Mouse (Mus musculus) layer of hippocampus, postnatal 14 days (tissue): ENCODE results near the gene Sipa1l1. TPM values are rescaled to one million over a fixed set of nuclear protein-coding genes. Genes with fewer than 3 reads are reported as not detected.
A peak's percentile ranks its signal among the peaks of the same experiment; 100 is the strongest.

ENCODE experiments used
- DNase-seq, 2 experiments: peaks; one replicate each; pipeline ENCODE4 v3.0.0; 2021 to 2022; ENCODE audit warnings: low spot score in 2 of 2, mixed read lengths in 1 of 2
- total RNA-seq, 2 experiments: library from RNA; stranded (reverse); gene quantifications; 2 replicates each; pipeline ENCODE4 v1.2.3; 2021

The Sipa1l1 gene
- total RNA-seq, 2 experiments from 2014 or later: 159 to 165 TPM

DNA sequence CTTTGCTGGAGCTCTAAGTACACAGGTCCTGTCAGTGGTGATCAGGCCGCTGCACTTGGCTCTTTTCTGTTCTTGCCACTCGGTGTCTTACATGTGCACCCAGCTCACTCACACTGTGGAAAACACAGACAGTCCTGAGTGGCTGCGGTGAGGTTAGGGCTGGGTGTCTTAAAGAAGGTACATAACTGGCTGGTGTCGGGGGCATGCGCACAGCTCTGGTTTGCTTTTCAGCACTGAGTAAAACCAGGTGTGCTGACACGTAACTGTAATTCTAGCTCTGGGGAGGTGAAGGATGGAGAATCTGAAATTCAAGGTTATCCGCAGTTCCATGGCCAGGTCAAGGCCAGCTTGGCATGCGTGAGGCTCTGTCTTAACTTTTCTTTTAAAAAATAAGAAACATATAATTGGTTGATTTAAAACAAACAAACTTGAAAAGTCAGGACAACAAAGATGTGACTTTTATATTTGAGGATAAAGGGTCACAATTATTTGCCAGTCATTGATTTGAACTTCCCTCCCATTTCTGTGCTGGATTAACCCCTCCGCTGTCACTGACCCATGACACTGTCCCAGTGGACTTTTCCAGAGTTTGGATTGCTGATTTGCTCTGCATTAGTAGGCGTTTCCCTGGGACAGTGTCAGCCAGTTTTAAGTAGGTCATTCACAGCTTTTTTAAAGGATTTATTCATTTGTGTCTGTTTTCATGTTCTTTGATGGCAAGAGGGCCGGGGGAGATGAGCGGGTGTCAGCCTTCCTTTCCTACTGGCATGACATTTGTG, 163.9 kb downstream of the Sipa1l1 start:
- DNase-seq: no peak

DNA sequence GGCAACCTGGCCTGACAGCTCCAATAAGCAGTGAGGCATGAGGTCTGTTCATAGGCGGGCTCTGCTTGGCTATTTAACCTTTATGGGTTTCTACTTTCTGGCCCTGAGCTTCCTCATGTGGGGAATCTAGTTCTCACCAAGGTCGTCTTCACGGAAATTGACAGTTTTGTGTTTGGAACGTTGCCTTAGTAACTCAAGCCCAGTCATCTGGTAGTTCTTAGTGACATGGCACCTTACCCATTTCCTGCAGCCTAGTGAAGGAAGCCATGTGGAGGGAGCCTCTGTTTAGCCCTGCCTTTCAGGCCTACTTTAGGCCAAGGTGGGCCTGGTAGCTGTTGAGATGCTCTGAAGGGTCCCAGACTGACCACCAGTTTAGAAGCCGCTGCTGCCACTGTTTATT, 164.9 kb downstream of the Sipa1l1 start:
- DNase-seq: no peak

DNA sequence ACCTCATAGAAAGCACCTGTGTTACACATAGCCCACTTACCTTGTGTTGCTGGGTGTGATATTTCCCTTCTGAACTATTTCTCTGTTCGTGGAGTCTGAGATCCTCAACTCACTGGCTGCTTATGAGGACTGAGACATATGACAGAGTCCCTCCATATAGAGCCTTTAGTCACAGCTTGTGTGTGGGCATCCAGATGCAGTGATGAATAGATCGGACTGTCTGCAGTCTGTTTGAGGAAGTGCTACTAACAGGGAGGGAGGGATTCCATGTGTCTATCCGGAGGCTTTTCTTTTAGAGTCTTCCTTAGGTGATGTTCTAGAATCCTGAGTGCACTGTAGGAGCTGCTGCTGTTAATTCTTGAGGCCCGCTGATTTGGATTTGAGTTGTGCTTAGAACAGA, 165.4 kb downstream of the Sipa1l1 start:
- DNase-seq: no peak

DNA sequence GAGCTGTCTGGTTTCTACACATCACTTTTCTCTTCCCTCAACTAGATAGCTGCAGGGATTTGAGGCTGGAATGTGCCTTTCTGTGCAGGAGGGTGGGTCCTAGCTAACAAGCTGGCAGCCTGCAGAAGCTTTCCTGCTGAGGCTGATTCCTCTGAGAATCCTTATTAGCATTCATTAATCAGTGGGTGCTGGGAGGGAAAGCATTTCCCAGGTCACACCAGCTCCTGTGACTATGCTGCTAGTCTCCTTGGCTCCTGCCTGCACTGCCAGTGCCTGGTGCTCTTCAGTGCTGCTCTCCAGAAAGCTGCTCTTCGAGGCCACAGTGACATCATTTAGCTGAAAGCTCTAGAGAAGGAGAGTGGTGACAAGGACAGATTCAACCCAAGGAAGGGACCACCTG, 166.0 kb downstream of the Sipa1l1 start:
- no peak for DNase-seq

DNA sequence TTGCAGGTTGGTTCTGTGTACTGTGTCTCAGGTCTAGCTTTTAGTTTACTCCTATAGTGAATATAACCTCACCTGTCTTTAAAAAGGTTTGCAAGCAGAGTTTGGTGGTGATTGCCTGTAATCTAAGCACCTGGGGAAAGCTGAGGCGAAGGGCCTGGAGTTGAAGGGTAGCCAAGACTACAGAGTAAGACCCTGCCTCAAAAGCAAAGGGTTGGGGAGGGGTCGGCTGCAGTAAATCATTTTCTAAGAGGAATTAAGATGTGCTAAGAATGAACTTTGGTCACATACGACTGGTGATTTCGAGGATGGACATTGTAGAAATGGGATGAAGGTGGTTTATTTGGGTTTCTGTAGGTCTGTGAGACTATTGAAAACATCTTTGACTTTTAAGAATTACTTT, 169.4 kb downstream of the Sipa1l1 start:
- DNase-seq: no peak

DNA sequence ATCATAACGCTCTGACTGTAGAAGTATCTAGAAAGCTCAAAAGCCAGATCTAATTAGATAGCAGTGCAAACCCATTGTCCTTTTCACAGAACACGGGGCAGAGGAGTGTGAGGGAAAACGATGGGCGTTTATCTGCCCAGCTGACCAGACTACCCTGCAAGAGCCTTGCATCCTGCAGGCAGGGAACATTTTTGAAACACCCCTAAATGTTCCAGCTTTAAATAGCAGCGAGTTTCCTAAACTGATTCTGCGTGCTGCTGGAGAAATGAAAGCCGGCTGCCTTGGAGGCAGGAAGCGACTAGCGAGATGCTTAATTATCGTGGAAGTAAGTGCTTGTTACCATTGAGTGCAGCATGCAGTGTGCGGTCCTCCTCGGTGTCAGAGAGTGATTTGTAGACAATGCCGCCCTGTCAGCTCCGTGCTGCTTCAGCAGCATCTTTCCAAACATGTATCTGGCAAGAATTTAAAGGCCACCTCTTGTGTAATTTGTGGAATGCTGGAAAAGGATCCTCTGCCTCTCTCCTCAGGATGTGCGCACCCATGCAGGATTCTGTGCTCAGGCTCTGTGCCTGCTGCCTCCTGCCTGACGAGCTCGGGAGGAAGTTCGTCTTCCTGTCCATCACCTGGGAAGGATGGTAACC, 170.2 kb downstream of the Sipa1l1 start:
- peak; percentile 31 to 49 for DNase-seq

DNA sequence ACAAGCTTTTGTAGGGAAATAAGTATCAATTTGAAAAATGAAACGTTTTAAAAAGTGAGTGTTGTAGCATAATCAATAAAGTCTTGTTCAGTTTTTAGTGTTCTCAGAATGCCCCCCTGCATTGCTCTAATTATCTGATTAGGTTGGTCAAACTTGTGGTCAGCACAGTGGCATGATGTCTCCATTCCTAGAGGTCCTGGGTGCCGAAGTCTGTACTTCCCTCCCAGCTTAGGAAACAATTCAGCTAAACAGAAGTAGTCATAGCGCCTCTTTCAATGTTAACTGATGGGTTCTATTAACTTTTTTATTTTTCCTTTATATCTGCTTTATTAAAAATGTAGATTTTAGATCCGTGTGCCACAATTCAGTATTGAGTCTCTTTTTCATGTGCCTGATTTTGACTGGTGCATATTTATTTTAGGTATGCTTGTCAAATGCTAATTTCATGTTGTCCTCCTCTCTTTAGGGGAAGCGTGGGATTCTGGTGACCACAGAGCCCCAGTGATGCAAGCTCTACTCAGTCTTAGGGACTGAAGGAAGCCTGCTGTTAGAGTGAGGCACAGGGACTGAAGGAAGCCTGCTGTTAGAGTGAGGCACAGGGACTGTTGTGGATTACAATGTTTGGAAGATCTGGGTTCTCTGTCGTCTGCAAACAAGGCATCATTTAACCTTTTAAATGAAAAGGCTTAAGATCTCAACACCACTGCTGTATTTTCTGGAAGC, 171.2 kb downstream of the Sipa1l1 start:
- no peak for DNase-seq

DNA sequence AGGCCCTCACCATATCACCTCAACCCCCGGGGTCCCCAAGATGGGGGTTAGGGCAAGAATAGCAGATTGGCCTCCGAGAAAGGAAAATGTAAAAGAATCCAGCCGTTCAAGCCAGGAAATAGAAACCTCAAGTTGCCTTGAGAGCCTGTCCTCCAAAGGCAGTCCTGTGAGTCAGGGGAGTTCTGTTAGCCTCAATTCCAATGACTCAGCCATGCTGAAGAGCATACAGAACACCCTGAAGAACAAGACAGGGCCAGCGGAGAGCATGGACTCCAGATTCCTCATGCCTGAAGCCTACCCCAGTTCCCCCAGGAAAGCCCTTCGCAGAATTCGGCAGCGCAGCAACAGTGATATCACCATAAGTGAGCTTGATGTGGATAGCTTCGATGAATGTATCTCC, 172.1 kb downstream of the Sipa1l1 start:
- no peak for DNase-seq

DNA sequence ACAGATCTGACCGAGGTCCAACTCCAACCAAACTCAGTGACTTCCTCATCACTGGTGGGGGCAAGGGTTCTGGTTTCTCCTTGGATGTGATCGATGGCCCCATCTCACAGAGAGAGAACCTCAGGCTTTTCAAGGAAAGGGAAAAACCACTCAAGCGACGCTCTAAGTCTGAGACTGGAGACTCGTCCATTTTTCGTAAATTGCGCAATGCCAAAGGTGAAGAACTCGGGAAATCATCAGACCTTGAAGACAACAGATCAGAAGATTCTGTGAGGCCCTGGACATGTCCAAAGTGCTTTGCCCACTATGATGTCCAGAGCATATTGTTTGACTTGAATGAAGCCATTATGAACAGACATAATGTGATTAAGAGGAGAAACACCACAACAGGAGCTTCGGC, 172.6 kb downstream of the Sipa1l1 start:
- no peak for DNase-seq

DNA sequence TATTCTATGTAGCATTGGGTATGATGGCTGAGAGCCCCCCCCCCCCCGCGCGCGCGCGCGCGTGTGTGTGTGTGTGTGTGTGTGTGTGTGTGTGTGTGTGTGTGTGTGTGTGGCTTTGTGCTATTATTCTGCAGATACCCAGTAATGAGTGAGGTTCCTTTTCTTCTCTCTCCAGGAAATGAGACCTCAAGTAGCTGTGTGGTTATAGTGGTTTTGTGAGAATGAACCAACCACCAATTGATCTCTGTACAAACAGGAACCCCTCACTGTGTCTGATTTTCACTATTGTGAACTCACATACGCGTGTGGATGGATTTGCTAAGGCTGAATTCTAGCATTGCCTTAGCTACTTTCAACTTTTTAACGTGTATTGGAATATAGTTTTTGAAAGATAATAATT, 181.0 kb downstream of the Sipa1l1 start:
- DNase-seq: no peak

DNA sequence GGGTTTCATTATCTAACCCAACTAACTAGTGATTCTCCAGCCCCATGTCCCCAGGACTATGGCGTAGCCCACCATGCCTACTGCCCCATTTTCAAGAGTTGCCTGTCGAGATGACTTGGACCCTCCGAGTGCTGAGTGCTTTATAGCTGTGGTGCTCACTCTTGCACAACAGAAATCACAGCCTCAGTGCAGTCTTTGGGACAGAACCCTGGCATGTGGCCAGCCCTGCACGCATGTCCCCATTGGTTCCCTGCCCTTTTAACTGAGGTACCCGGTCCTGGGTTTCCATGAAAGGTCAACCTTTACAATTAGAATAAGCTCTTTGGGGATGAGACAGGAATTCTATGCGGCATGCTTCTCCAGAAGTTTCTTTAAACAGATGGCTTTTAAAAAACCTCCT, 181.8 kb downstream of the Sipa1l1 start:
- DNase-seq: no peak

DNA sequence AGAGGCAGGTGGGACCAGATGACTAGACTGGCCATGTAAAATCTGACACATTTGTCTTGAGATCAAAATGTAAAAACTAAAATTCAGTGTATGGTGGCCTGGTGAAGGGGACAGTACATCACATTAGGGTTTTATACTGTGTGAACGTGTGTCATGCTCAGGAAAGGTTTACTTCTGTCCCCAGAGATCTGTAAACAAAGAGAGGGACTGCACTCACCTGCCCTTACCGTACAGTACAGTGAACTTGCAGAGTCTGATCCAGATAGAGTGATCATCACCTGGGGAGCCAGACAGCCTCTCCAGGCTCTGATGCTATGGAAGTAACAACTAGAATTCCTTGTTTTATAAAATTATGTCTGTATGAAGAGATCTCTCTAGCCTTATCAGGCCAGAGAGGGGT, 184.5 kb downstream of the Sipa1l1 start:
- DNase-seq: no peak

DNA sequence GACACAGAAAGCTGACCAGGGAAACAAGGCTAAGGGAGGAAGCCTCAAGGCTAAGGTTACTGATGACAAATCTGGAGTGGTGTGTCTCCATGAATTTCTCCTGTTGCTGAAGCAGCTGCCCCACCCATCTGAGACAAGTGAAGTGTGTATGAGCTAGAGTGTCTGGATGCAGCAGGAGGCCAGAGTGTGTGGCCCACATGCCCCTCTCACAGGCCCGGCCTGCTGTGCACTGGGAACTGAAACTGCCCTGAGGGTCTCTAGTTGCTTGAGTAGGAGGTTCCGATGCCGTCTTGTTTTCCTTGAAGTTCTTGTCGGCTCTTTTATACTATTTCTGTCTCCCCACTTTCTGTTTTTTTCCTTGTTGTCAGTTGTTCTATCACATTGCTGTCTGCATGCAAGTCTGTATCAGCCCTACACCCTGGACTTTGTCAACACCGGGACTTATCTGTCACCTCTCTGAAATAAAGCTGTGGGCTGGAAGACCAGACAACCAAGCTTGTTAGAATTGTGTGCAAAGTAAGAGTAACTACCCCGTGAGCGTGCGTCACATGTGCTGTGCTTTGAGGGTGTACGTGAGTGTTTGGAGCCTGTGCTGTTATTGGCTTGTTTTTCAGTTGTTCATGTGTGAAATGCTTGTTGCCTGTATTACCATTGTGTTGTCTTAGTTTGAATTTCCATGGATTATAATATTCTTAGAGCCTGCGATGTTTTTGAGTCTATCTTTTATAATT, 186.5 kb downstream of the Sipa1l1 start:
- DNase-seq: no peak

DNA sequence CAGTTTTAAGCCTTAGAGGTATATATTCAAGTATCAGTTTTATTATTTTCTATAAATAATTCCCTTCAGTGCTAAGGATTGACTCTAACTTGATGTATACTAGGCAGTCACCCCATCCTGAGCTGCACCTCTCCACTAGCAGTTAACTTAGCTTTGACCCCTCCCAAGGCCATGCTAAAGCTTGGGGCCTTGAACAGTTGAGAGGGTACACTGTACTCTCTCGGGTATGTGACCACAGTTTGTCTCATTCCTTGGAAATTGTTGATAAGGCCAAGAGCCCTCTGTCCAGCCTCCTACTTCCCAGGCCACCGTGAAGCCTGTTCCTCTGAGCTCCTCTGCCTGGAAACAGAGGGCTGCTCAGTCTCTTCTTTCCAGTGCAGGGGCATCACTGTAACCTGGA, 187.4 kb downstream of the Sipa1l1 start:
- DNase-seq: no peak

DNA sequence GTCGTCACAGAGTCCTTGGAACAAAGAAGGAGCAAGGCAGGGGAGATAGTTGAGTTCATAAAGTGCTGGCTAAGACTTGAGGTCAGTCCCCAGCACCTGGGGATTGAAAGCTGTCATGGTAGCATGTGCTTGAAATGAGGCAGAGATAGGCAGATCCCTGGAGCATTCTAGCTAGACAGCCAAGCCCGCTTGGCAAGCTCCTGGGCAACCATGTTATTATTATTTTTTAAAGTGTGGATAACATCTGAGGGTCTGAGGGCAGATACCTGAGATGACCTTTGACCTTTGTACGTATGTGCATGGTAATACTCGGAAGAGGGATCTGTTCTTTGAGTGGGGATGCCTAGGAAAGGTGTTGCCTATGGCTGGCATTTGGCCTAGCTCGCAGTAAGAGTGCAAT, 188.3 kb downstream of the Sipa1l1 start:
- no peak for DNase-seq

DNA sequence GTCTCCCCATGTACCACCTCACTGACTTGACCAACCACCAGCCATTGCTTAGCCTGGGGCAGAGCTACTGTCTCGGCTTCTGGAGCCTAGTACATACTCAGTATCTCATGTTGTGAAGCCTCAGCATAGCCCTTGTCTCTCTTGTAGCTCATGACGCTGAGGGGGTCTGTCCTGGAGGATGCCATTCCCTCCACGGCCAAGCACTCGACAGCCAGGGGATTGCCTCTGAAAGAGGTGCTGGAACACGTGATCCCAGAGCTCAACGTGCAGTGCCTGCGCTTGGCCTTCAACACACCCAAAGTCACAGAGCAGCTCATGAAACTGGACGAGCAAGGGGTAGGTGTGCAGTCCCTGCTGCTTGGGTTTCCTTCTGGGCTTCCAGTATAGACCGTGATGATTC, 193.7 kb downstream of the Sipa1l1 start:
- DNase-seq: no peak

DNA sequence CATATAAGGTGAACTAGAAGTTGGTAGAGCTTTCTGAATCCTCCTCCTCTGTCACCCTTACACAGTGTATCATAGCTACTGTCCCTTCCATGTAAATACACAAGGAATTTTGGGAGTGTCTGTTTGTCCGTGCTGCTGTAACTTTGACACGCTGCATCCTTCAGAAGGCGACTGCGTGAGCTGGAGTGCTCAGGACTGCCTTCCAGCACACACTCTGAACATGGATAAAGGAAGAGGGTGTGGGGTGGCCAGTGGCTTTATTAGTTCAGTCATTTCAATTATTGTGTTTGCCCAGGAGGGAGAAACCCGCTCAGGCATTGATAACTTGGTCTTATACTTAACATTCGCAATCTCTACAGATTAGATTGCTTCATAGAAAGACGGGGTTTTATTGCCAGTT, 195.1 kb downstream of the Sipa1l1 start:
- no peak for DNase-seq

DNA sequence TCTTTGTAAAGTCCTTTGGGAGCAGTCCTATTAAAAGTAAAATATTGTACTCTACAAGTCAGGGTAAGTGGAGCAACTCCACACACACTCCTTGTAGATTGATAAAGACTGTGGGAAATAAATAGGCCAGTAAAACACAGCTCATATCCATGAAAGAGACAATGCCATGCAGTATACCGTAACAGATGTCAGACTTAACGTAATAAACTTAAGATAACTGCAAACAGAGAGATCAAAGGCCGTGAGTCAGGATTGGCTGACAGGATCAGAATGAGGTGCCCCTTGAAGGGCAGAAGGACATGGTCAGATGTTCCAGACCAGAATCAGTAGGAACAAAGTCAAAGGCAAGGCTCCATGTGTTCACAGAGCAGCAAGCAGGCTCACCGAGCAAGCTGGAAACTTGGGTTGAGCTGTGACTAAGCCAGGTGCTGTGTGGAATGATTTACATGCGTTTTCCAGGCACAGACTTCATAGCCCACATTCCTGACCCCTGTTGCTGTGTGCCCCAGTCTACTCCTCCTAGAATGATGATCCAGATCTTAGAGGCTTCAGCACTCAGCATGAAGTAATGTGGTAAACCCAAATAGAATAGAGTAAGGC, 196.3 kb downstream of the Sipa1l1 start:
- DNase-seq: no peak

DNA sequence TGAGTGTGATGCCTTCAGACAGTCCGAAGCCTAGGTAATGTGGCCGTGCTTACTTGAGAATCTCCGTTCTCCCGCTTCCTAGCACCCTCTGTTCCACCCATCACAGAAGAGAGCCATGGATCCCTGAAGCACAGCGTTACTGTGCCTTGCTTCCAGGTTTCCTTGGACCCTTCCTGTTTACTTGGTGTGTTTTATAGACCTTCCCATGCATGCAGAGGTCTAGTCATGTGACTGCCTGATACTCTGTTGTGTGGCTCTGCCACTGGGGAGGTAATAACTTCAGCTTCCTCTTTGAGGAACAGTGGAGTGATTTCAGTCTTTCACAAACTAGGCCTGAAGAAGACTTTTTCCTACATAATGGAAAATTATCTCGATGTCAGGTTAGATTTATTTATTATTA, 197.6 kb downstream of the Sipa1l1 start:
- no peak for DNase-seq

DNA sequence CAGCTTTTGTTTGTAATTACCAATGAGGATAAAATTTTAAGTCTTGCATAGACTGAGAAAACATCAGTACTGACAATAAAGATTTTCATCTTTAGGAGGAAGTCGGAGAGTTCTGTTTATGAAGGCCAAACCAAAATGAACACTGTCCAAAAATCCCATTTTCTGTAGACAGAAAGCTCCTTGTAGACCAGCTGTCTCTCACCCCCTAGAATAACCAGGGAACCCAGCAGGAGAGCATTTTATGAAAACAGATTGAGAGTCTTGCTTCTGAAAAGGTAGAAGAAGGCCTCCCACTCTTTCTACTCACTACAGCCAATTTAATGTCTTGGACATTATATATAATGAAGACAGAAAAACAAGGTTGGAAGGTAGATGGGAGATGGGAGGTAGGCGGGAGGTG, 198.2 kb downstream of the Sipa1l1 start:
- DNase-seq: no peak

DNA sequence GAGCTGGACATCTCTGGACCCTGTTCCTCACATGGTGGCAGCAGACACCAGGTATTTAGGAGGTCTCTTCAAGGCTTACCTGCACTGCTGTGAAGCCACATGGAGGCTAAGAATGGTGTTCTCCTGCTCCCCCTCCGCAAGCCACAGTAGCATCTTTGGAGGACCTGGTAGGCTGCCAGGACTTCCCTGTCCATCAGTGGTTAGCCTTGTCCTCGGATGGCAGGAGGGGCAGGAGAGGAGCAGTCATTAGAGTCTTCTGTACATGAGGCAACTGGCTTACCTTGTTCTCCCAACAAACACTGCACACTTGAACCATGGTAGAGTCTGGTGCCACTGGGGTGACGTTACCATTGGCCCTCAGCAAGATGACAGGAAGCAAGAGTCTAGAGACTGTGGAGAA, 198.9 kb downstream of the Sipa1l1 start:
- no peak for DNase-seq
